Mouse (Mus musculus) midbrain, postnatal 0 days (tissue): ENCODE measurements around the gene Ddx19a. TPM values are rescaled to one million over a fixed set of nuclear protein-coding genes. Genes with fewer than 3 reads are reported as not detected.
"Not testable (repeated sequence)": the region's sequence is repeated elsewhere in the genome, so short reads cannot be mapped to it uniquely, and the experiment has no call there.

Source experiments
- ATAC-seq: fragments of 200-750 bp; cut with Nextera tagmentation; 2 replicates; pipeline ENCODE4 v1.8.0; 2017; ENCODE audit warnings: moderate number of reproducible peaks, mild to moderate bottlenecking, moderate TSS enrichment, moderate library complexity; ENCODE audit not compliant: low FRiP score
- DNase-seq: peaks from one replicate; pipeline ENCODE4 v3.0.0-alpha.2; 2015; ENCODE audit warnings: low spot score
- H3K27ac ChIP-seq: fragments of 300-500 bp; sonication (generic); 2 replicates; pipeline ENCODE4 v1.5.1; 2014; ENCODE audit warnings: low read depth, mild to moderate bottlenecking, low read length, mixed read lengths
- H3K27me3 ChIP-seq: fragments of 300-500 bp; sonication (generic); 2 replicates; pipeline ENCODE4 v1.6.1; 2014; ENCODE audit warnings: low read length, control low read depth, mixed read lengths; ENCODE audit not compliant: insufficient read depth
- H3K36me3 ChIP-seq: fragments of 300-500 bp; sonication (generic); 2 replicates; pipeline ENCODE4 v1.6.1; 2014; ENCODE audit warnings: low read length, control low read depth, mixed read lengths; ENCODE audit not compliant: insufficient read depth
- H3K4me1 ChIP-seq: fragments of 300-500 bp; sonication (generic); 2 replicates; pipeline ENCODE4 v1.6.1; 2014; ENCODE audit warnings: mild to moderate bottlenecking, control low read depth, antibody characterized with exemption, low read length, mixed read lengths; ENCODE audit not compliant: insufficient read depth
- H3K4me2 ChIP-seq: fragments of 300-500 bp; sonication (generic); 2 replicates; pipeline ENCODE4 v1.6.1; 2014; ENCODE audit warnings: low read depth, mild to moderate bottlenecking, low read length, mixed read lengths; ENCODE audit not compliant: poor library complexity, severe bottlenecking
- H3K4me3 ChIP-seq: fragments of 300-500 bp; sonication (generic); 2 replicates; pipeline ENCODE4 v1.5.1; 2014; ENCODE audit warnings: low read depth, mild to moderate bottlenecking, low read length, moderate library complexity
- H3K9ac ChIP-seq: fragments of 300-500 bp; sonication (generic); replicated peaks from 2 replicates; pipeline ENCODE4 v1.6.1; 2014; ENCODE audit warnings: mild to moderate bottlenecking, low read length, moderate library complexity, mixed read lengths; ENCODE audit not compliant: poor library complexity, severe bottlenecking
- H3K9me3 ChIP-seq: fragments of 300-500 bp; sonication (generic); 2 replicates; pipeline ENCODE4 v1.6.1; 2016; ENCODE audit warnings: low read length, control low read depth
- CTCF ChIP-seq: IDR thresholded peaks from 2 replicates; pipeline ENCODE4 v1.5.1; 2016; ENCODE audit warnings: antibody characterized with exemption, mild to moderate bottlenecking
- WGBS: fragments of 180-500 bp; shearing (Covaris S2); extraction: QIAGEN DNeasy Blood & Tissue Kit; methylation state at CpG from one replicate; pipeline ENCODE4 v1.1.7; 2014; 5-methylcytosine and 5-hydroxymethylcytosine counted together
- polyA plus RNA-seq: library from polyadenylated mRNA; unstranded; fragments of >200 nt; fragmentation: Nextera tagmentation; extraction: Ambion mirVana; gene quantifications from 2 replicates; pipeline ENCODE4 v1.2.1, GENCODE M21; 2015
- total RNA-seq: library from RNA; depleted of rRNA; stranded (reverse); fragments of >200 nt; gene quantifications from 2 replicates; pipeline ENCODE4 v1.2.3, GENCODE M21; 2014

Gene Ddx19a
- total and polyA plus RNA-seq, 2 experiments from 2014 or later: 13.4 to 31.6 TPM

GRCm38 (mm10) chr8:110996641-110997430 lies 764 bp downstream of the Ddx19a start:
- H3K27me3 ChIP-seq: no peaks in the 10 kb centered on the region
- 36% methylated on average over 16 of the region's 16 CpGs for WGBS
- no peak for ATAC-seq
- peaks cover 10% of the 10 kb centered on the region; the same call in 1 of the 2 replicates for H3K36me3 ChIP-seq
- H3K9me3 ChIP-seq: no peaks in the 10 kb centered on the region
- peak overlapping the region; percentile 70 for H3K4me3 ChIP-seq
- no peak overlapping the region; the same call in 1 of the 2 replicates for H3K27ac ChIP-seq
- H3K4me2 ChIP-seq: peak overlapping the region; percentile 48
- H3K9ac ChIP-seq: peak overlapping the region; percentile 84
- no peak for TF ChIP-seq CTCF
- 0 out of 2 replicates have a peak, but pooled peaks cover 2% of the 10 kb centered on the region for H3K4me1 ChIP-seq
- no peak for DNase-seq

- no peaks in the 10 kb centered on the region for H3K4me1 ChIP-seq
- H3K36me3 ChIP-seq: peaks cover 59% of the 10 kb centered on the region
- no peak overlapping the region for H3K27ac ChIP-seq
- no peaks in the 10 kb centered on the region for H3K9me3 ChIP-seq
- no peak overlapping the region for H3K4me2 ChIP-seq
- DNase-seq (no peak), ATAC-seq (no peak)
- WGBS: 93% methylated on average over 9 of the region's 9 CpGs
- H3K9ac ChIP-seq: no peak overlapping the region
- H3K4me3 ChIP-seq: no peak overlapping the region
- TF ChIP-seq CTCF: no peak
- no peaks in the 10 kb centered on the region for H3K27me3 ChIP-seq
These were observed 7.6 kb downstream of the Ddx19a start for GRCm38 (mm10) chr8:110990017-110990416.

- ATAC-seq (no peak), DNase-seq (no peak)
- 88% methylated on average over 8 of the region's 8 CpGs for WGBS
- no peaks in the 10 kb centered on the region for H3K27me3 ChIP-seq
- H3K27ac ChIP-seq: no peak overlapping the region
- H3K4me1 ChIP-seq: no peaks in the 10 kb centered on the region
- TF ChIP-seq CTCF: no peak
- no peak overlapping the region for H3K4me2 ChIP-seq
- no peak overlapping the region for H3K4me3 ChIP-seq
- no peak overlapping the region for H3K9ac ChIP-seq
- no peaks in the 10 kb centered on the region for H3K9me3 ChIP-seq
- H3K36me3 ChIP-seq: peaks cover 73% of the 10 kb centered on the region
These were observed 9.5 kb downstream of the Ddx19a start for GRCm38 (mm10) chr8:110987805-110988744.

- Histone ChIP-seq H3K9ac (no peak overlapping the region), H3K27ac (no peak overlapping the region), H3K36me3 (peaks cover 42% of the 10 kb centered on the region), H3K4me3 (no peak overlapping the region), H3K4me2 (no peak overlapping the region), H3K27me3 (no peaks in the 10 kb centered on the region), H3K4me1 (no peaks in the 10 kb centered on the region), H3K9me3 (no peaks in the 10 kb centered on the region)
- 92% methylated on average over 2 of the region's 2 CpGs for WGBS
- no peak for ATAC-seq
- TF ChIP-seq CTCF: no peak
- no peak for DNase-seq
These were observed 16.3 kb downstream of the Ddx19a start for GRCm38 (mm10) chr8:110981304-110981703.

- not testable (repeated sequence) for H3K4me2 ChIP-seq, DNase-seq, H3K9ac ChIP-seq, H3K4me3 ChIP-seq, ATAC-seq, H3K4me1 ChIP-seq, H3K27ac ChIP-seq, H3K9me3 ChIP-seq, H3K27me3 ChIP-seq
- 91% methylated on average over 2 of the region's 2 CpGs for WGBS
- H3K36me3 ChIP-seq: peaks cover 25% of the 10 kb centered on the region
These were observed 19.6 kb downstream of the Ddx19a start for GRCm38 (mm10) chr8:110977987-110978386.

GRCm38 (mm10) chr8:110976532-110976931 lies 21.1 kb downstream of the Ddx19a start:
- not testable (repeated sequence) for H3K4me1 ChIP-seq, H3K27me3 ChIP-seq, ATAC-seq, DNase-seq, H3K9ac ChIP-seq, H3K4me2 ChIP-seq, H3K9me3 ChIP-seq, H3K4me3 ChIP-seq, H3K27ac ChIP-seq
- 92% methylated on average over 8 of the region's 8 CpGs for WGBS
- H3K36me3 ChIP-seq: peaks cover 17% of the 10 kb centered on the region
